Mouse (Mus musculus) cortical plate, adult 2 months (tissue): ENCODE measurements at regions not wholly inside any gene's neighbourhood (a gene's known extent, or its start where the extent isn't known, plus 50 kb on each side); places are given as distances from the start of the nearest gene placed in this dataset.

Experiments used
- CTCF ChIP-seq: fragments of 200-500 bp; IDR thresholded peaks from 2 replicates; pipeline ENCODE4 v1.5.1; 2011; ENCODE audit warnings: mild to moderate bottlenecking, control low read depth, low read length; ENCODE audit not compliant: insufficient read depth; ENCODE audit errors: extremely low read depth
- POLR2A ChIP-seq: fragments of 200-500 bp; IDR thresholded peaks from 2 replicates; pipeline ENCODE4 v1.6.1; 2011; ENCODE audit warnings: mild to moderate bottlenecking, low read length, control low read depth; ENCODE audit not compliant: insufficient read depth; ENCODE audit errors: extremely low read depth

GRCm38 (mm10) chr7:36866602-36867001, 168.7 kb downstream of the Tshz3 start:
- TF ChIP-seq CTCF (no peak), POLR2A (no peak)
